Mouse (Mus musculus): ENCODE measurements around the gene Clns1a.

Gene Clns1a

DNA sequence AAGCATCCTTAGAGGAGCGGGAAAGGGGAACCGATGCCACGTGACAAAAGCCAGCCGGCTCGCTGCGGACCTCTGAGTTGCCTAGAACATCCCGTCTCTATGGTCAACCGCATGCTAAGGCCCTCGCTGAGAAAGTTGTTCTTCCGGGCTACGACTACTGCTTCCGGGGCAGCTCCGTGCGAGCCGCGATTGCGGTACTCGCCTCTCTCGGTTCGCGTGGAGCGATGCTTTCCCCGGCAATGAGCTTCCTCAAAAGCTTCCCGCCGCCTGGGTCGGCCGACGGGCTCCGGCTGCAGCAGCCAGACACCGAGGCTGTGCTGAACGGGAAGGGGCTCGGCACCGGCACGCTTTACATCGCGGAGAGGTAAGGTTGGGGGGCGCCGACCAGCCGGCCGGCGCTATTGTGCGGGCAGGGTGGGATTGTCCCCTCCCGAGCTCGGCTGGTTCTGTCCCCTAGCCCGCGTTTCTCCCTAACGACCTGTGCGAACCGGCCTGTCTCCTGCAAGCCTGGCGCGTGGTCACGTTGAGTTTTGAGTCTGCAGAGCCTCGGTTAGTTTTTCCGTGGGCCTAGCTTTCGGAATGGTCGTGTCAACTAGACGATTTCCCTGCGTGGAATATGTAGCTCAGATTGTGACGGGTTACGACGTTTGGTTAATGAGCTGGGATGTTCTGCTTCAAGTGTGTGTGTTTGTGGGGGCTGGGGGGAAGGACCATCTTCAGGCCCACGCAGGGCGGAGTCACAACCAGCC, at the start of gene Clns1a:
TSS of gene Clns1a (plus strand) at position 129 of the 749 bp plus-strand sequence.
- peak; percentile 91 for DNase-seq (ENCODE audit: low read depth, low spot score)

DNA sequence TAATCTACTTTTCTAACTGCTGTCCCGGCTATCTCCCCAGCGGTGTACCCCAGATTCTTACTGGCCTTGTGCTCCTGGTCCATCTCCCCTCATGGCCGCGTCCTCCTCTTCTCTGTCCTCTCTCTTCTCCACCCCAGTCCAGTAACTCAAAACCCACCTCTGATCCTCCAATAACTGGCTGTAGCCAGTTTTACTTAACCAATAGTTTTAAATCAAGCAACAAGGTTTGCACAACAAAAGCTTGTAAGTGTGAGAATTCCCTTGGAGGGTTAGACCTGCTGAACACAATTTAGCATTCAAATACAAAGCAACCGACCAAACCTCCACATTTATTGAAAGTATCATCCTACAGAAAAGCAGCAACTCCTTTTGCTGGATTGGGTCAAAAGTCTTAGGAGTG, 48.8 kb upstream of the Clns1a start:
- DNase-seq (ENCODE audit: low read depth, low spot score), result no peak

DNA sequence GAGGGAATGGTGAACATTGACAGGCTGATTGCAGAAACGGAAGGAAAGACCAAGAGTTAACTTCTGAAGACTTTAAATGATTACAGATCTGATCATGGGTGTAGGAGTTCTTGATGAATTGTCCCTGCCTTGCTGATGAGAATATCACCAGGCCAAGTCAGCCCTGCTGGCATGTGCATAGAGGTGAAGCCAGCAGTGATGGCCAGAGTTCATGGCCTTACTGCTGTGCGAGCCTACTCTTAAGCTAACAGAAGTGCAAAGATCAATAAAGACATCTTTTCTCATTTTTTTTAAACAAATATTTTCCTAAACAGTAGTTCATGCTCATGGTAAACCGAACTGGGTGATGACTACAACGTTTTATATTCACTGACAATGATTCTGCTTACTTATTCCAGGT, 45.7 kb upstream of the Clns1a start:
- DNase-seq (ENCODE audit: low read depth, low spot score), result no peak

GRCm38 (mm10) chr7:97656144-97656543, 40.3 kb upstream of the Clns1a start:
- DNase-seq (ENCODE audit: low read depth, low spot score), result no peak

DNA sequence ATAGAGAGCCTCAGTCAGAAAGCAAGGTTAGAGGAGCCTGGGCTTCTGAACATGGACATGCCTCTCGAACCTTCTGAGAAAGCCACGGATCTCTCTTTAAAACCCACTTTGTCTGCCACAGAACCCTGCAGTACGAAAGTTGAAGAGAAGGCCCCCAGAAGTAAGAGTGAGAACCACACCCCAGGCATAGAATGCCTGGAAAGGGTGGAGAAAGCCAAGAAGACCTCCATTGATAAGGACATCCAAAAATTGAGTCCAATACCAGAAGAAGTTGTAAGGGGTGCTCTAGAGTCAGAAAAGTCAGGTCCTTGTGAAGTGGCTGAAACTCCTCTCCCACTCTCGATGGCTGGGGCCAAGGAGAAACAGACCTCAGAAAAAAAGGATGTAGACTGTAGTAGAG, 34.8 kb upstream of the Clns1a start:
- no peak for DNase-seq (ENCODE audit: low read depth, low spot score)

GRCm38 (mm10) chr7:97679239-97679638, 17.2 kb upstream of the Clns1a start:
- peak; percentile 55 for DNase-seq (ENCODE audit: low read depth, low spot score)

DNA sequence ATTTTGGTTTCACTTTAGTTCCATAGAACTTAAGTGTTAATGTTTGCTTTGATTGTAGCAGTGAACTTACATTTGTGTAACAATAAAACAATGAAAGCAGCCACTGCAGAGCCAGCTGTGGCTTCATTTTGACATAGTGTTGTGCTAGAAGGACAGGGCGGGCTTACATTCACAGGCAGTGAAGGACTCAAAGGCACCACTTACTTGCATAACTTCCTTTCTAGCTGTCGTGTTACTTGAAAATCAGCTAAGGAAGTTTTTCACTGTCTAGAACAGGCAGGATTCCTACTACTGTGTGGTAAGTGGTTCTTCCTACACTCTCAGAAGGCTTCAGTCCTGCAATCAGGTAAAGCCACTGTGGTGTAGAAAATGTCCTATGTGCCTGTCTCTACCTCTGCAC, 8.6 kb upstream of the Clns1a start:
- DNase-seq (ENCODE audit: low read depth, low spot score), result no peak

- peak; percentile 3 for DNase-seq (ENCODE audit: low read depth, low spot score)
These were observed 993 bp upstream of the Clns1a start for GRCm38 (mm10) chr7:97695441-97695840.

DNA sequence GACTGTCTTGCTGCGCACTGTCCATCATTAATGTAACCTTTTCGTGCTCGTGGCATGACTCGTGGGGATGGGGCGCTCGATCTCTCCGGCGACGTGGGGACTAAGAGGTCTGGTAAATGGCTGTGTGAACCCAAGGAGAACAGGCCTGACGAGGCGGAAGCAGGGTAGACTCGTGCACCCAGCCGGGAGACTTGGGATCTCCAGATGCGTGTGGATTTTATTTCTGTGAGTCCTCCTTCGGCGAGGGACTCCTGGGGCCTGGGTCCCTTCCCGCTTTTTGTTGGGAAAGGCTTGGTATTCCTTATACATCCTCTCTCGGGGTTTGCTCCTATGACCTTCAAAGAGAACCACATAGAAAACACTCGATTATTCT, 315 bp upstream of the Clns1a start:
- no peak for DNase-seq (ENCODE audit: low read depth, low spot score)

GRCm38 (mm10) chr7:97700173-97700572, 3.7 kb downstream of the Clns1a start:
- DNase-seq (ENCODE audit: low read depth, low spot score), result no peak

- DNase-seq (ENCODE audit: low read depth, low spot score), result no peak
These were observed 4.7 kb downstream of the Clns1a start for GRCm38 (mm10) chr7:97701106-97701505.

DNA sequence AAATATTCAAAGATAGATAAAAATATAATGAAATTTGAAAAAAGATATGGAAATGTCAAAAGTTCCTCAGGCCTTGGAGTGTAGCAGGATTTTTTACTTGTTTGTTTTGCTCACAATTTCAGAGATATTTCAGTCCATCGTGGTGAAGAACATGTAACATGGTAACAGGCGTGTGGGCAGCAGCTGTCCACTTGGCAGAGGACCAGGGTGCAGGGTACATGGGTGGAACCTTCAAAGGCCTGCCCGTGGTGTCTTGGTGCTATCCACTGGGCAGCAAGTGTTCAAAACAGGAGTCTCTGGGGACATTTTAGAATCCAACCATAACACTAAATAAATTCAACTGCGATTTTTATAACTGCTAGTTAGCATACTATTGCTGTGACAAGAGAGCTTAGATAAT, 10.7 kb downstream of the Clns1a start:
- no peak for DNase-seq (ENCODE audit: low read depth, low spot score)

DNA sequence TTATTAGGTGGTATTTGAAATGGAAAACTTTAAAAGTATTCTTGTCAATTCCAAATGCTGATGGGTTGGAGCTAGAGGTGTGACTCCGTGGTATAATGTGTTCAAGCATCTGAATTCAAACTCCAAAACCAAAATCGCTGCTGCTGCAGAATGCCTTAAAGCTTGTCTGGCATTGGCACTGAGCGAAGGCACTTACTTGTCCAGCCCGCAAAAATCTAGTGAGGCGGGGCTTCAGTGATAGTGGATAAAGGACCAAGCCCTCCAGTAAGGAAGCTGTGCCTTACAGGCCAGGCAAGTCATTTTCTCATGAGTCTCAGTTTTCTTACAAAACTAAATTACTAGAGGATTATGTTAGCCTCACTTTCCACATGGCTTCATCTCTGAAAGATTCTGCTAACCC, 11.4 kb downstream of the Clns1a start:
- no peak for DNase-seq (ENCODE audit: low read depth, low spot score)

DNA sequence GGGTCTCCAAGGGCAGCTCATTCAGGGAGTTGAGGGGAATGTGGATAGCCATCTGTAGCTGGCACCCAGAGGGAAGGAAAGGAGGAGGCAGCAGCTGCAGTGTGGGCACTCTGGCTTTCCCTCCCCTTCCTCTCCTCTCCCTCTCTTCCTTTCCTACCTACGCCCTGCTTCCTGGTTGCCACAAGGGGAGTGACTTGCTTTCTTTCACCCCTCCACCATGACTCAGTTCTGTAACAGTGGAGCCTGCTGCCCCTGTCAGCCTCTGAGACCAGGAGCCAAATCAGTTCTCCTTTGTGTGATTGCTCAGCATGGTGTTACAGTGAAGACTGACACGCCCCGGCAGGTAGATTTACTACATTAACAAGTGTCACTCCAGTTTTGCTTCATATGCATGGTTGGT, 12.8 kb downstream of the Clns1a start:
- no peak for DNase-seq (ENCODE audit: low read depth, low spot score)

DNA sequence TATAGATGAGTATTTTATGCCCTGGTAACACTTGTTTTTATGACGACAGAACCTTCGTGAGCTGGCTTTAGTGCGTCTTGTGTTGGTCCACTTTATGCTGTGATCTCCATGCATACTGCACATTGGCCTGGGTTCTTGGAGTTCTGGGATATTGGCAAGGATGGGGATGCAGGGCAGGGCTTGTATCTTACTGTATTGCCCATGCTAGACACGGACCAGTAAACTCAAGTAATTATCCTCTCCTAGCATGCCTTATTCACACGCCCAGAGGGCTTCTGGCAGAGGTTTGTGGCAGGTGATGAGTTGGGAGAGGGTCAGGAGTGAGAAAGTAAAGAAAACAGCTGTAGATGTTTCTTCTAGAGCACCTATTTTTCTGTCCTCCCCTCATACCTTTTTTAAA, 18.2 kb downstream of the Clns1a start:
- DNase-seq (ENCODE audit: low read depth, low spot score), result no peak

GRCm38 (mm10) chr7:97717326-97717725, 20.9 kb downstream of the Clns1a start:
- DNase-seq (ENCODE audit: low read depth, low spot score), result no peak

GRCm38 (mm10) chr7:97719078-97719477, 22.6 kb downstream of the Clns1a start:
- no peak for DNase-seq (ENCODE audit: low read depth, low spot score)

DNA sequence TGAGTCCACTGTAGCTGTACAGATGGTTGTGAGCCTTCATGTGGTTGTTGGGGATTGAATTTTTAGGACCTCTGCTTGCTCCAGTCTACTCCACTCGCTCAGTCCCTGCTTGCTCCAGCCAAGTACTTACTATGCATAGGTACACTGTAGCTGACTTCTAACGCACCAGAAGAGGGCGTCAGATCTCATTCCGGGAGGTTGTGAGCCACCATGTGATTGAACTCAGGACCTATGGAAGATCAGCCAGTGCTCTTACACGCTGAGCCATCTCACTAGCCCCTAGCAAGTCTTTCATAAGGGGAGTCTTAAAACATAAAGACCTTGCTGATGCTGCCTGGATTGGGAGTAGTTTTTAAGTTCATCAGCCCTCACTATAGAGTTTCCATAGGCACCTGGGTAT, 23.7 kb downstream of the Clns1a start:
- DNase-seq (ENCODE audit: low read depth, low spot score), result no peak

DNA sequence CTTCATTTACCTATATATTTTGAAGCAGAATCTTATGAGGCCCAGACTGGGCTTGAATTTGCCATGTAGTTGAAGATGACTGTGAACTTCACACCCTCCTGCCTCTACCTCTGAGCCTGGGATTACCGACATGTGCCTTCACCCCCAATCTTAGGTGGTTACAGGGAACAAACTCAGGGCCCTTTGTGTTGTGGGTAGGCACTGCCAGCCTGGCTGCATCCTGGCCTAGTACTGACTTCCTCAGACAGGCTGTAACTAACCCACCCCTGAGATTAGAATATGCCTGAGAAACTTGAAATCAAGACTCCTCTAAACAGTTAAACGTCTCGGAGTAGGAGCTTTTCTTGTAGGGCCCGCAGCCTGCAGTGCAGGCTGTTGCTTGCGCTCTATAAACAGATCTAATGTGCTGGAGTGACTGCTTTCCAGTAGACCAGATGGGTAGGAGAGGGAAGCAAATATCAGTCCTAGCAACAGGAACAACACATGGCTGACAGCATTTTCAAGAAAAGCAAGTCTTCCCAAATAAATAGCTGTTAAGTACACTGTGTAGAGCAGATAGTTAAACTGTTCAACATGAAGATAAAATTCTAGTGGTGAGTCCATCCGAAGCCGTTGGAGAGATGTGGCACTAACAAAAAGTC, 26.0 kb downstream of the Clns1a start:
- DNase-seq (ENCODE audit: low read depth, low spot score), result no peak

GRCm38 (mm10) chr7:97723646-97724538, 27.5 kb downstream of the Clns1a start:
- no peak for DNase-seq (ENCODE audit: low read depth, low spot score)

- no peak for DNase-seq (ENCODE audit: low read depth, low spot score)
These were observed 29.0 kb downstream of the Clns1a start for GRCm38 (mm10) chr7:97725401-97725800.

DNA sequence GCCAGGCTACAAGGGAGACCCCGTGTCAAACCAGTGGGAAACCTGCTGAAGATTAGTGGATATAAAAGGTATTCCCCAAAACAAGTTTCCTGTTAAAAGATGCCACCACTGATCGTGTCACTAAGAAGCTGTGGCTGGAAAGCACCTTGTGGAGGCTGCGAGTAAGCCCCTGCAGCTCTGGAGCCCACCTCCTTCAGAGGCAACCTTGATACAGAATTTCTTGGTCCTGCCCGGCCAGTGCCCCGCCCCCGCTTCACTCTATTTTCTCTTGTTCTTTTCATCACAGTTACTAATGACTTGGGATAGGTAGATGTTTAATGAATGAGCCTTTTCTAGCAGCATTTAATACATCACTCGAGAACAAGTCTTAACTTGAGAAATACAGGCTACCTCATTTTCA, 29.6 kb downstream of the Clns1a start:
- DNase-seq (ENCODE audit: low read depth, low spot score), result no peak

All from 3T3-L1 (cell line).